Mouse (Mus musculus): ENCODE results near the gene Arsg. TPM values are rescaled to one million over a fixed set of nuclear protein-coding genes. Genes with fewer than 3 reads are reported as not detected.

Gene Arsg
- total and polyA plus RNA-seq, 3 experiments = 0.79 to 3.3 (median 1.4) TPM

- H3K27ac ChIP-seq (ENCODE audit: insufficient read depth, low read depth) = no peak overlapping the region
- TF ChIP-seq UBTF (IDR thresholded peaks at IDR 0.05; ENCODE audit: low read depth, low read length) = no peak
- TF ChIP-seq POLR2A (IDR thresholded peaks at IDR 0.05; ENCODE audit: low read depth, low read length) = no peak
- TF ChIP-seq MAZ (IDR thresholded peaks at IDR 0.05; ENCODE audit: low read depth, low read length) = no peak
- peak; percentile 60; the same call in 1 of the 2 replicates for TF ChIP-seq RCOR1 (conservative IDR thresholded peaks at IDR 0.05; ENCODE audit: low read depth, low read length)
- TF ChIP-seq SIN3A (IDR thresholded peaks at IDR 0.05; ENCODE audit: low read length) = peak; percentile 65
- peak; percentile 14 for TF ChIP-seq SMC3 (IDR thresholded peaks at IDR 0.05; ENCODE audit: low read depth, low read length)
- TF ChIP-seq NRF1 (IDR thresholded peaks at IDR 0.05; ENCODE audit: low read depth, low read length) = 0 out of 2 replicates have a peak, but pooled peaks have one; percentile 4
- TF ChIP-seq TCF12 (IDR thresholded peaks at IDR 0.05; ENCODE audit: low read depth, low read length) = peak; percentile 85
- peak; percentile 87 for TF ChIP-seq EP300 (IDR thresholded peaks at IDR 0.05; ENCODE audit: low read length)
- TF ChIP-seq BHLHE40 (IDR thresholded peaks at IDR 0.05; ENCODE audit: low read depth, low read length) = peak; percentile 69
- no peak; the same call in 1 of the 2 replicates for TF ChIP-seq JUN (IDR thresholded peaks at IDR 0.05; ENCODE audit: insufficient read depth, low read depth, low read length)
- 0 out of 2 replicates have a peak, but pooled peaks have one; percentile 7 for TF ChIP-seq MAFK (IDR thresholded peaks at IDR 0.05; ENCODE audit: insufficient replicate concordance, low read length)
- peak; percentile 24; the same call in 1 of the 2 replicates for TF ChIP-seq MYC (IDR thresholded peaks at IDR 0.05; ENCODE audit: low read depth, low read length)
- no peak for TF ChIP-seq KAT2A (IDR thresholded peaks at IDR 0.05; ENCODE audit: insufficient replicate concordance, low read length)
- TF ChIP-seq RAD21 (IDR thresholded peaks at IDR 0.05; ENCODE audit: low read depth, low read length) = peak; percentile 7
- TF ChIP-seq CTCF (conservative IDR thresholded peaks at IDR 0.05 in 1 of 2, IDR thresholded peaks at IDR 0.05 in 1 of 2; ENCODE audit: low read depth in 2 of 2, low read length in 2 of 2) = peak in 1 of 2 experiments; percentile 48; a peak in 2 of 4 replicates
- peak; percentile 69; the same call in 1 of the 2 replicates for TF ChIP-seq CHD2 (IDR thresholded peaks at IDR 0.05; ENCODE audit: low read length)
- peak; percentile 53; the same call in 1 of the 2 replicates for TF ChIP-seq IRF4 (IDR thresholded peaks at IDR 0.05; ENCODE audit: low read depth, low read length)
- peak; percentile 48; the same call in 1 of the 2 replicates for TF ChIP-seq MEF2A (IDR thresholded peaks at IDR 0.05; ENCODE audit: borderline replicate concordance, low read depth, low read length)
- peak; percentile 63 for TF ChIP-seq ETS1 (conservative IDR thresholded peaks at IDR 0.05; ENCODE audit: low read depth, low read length)
- TF ChIP-seq MXI1 (IDR thresholded peaks at IDR 0.05; ENCODE audit: low read depth, low read length) = peak; percentile 67; the same call in 1 of the 2 replicates
- peak; percentile 46 for DNase-seq (ENCODE audit: extremely low read depth)
- no peak overlapping the region for H3K4me3 ChIP-seq (replicated peaks in 1 of 3; ENCODE audit: low read depth in 2 of 3, low read length in 2 of 3, poor library complexity in 1 of 3)
- no peaks in the 10 kb centered on the region for H3K79me2 ChIP-seq (replicated peaks; ENCODE audit: control insufficient read depth, extremely low read depth, insufficient read depth, poor library complexity, severe bottlenecking)
- no peaks in the 10 kb centered on the region for H3K27me3 ChIP-seq (replicated peaks)
- H3K9me3 ChIP-seq (replicated peaks; ENCODE audit: low read length) = no peaks in the 10 kb centered on the region
- peaks cover 12 to 23% of the 10 kb centered on the region in 2 experiments for H3K4me1 ChIP-seq (ENCODE audit: control insufficient read depth in 1 of 2, insufficient read depth in 2 of 2)
- H3K36me3 ChIP-seq (replicated peaks in 1 of 2; ENCODE audit: control insufficient read depth in 1 of 2, insufficient read depth in 1 of 2, low read length in 1 of 2) = no peaks in the 10 kb centered on the region
- no peak overlapping the region for H3K4me2 ChIP-seq (ENCODE audit: insufficient read depth, low read depth, poor library complexity, severe bottlenecking)
- H3K9ac ChIP-seq (ENCODE audit: insufficient read depth, low read depth) = no peak overlapping the region
- dilution Hi-C loops (cut with MboI; ENCODE audit: extremely low pct_ligation_motif_present, extremely low pct_unique_long_range_greater_than_20kb, low sequenced_read_pairs) = no loop called here
- in situ Hi-C loops (cut with MboI; ENCODE audit: low pct_ligation_motif_present, low pct_unique_long_range_greater_than_20kb, low sequenced_read_pairs) = no loop called here
These were observed 125.8 kb downstream of the Arsg start for GRCm38 (mm10) chr11:109598778-109599570.

Data from CH12.LX (cell line).